In the genomic region with DNA sequence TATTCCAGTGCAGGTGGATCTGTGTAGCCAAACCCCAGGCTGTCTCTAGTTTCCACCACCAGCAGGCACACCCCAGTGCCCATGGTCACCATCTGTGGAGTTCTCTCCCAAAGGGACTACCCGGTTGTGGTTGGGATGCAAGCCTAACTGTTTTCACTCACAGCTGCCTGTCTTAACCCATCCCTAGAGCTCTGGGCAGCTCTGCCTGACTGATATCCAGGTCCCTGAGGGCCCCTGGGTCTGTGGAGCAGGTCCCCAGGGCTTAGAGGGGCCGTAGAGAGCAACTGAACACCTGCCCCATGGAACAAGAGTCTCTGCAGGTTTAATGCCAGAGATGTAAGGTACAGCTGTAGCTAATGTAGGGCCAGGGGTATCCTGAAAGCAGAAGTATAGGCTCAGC, we compare ENCODE assay signal across 30 mouse cellular contexts. TPM values are rescaled to one million over a fixed set of nuclear protein-coding genes. Genes with fewer than 3 reads are reported as not detected.
DNase-seq lines count a peak whose midpoint lies in the region; ATAC-seq lines count a peak whose summit lies in the region.
"Had no signal": no experiment of that assay in that cellular context is flagged by ENCODE, and none has a peak within 500 bp of the region (broad histone marks: within the 10 kb centered on the region; RNA-seq: fewer than 3 reads in every experiment).

A gene (minus strand): TSS at position 8 of the 400 bp plus-strand sequence.

- no peaks in the 10 kb centered on the region for H3K36me3 ChIP-seq in embryonic facial prominence, embryonic 14.5 days (ENCODE audit: control insufficient read depth, insufficient read depth, low read length)
- H3K36me3 ChIP-seq in embryonic facial prominence, embryonic 10.5 days (replicated peaks): no peaks in the 10 kb centered on the region
- H3K36me3 ChIP-seq in liver, embryonic 11.5 days (ENCODE audit: control insufficient read depth, insufficient read depth, low read length): no peaks in the 10 kb centered on the region
- H3K36me3 ChIP-seq in liver, embryonic 12.5 days: no peaks in the 10 kb centered on the region
- no peaks in the 10 kb centered on the region for H3K36me3 ChIP-seq in midbrain, embryonic 16.5 days (ENCODE audit: control insufficient read depth, insufficient read depth, low read length)
- H3K36me3 ChIP-seq: forebrain, embryonic 15.5 days; heart, embryonic 13.5 days; limb, embryonic 13.5 days; neural tube, embryonic 15.5 days had no signal

- no peak within 1 kb of the TSS for H3K27ac ChIP-seq in embryonic facial prominence, embryonic 14.5 days (replicated peaks; ENCODE audit: low read depth, low read length)
- no peak within 1 kb of the TSS for H3K27ac ChIP-seq in embryonic facial prominence, embryonic 10.5 days (replicated peaks)
- H3K27ac ChIP-seq in liver, embryonic 11.5 days (ENCODE audit: low read depth, low read length): no peak within 1 kb of the TSS
- no peak within 1 kb of the TSS for H3K27ac ChIP-seq in liver, embryonic 12.5 days
- H3K27ac ChIP-seq in midbrain, embryonic 16.5 days (ENCODE audit: low read length): no peak within 1 kb of the TSS
- H3K27ac ChIP-seq: forebrain, embryonic 15.5 days; heart, adult 2 months; heart, embryonic 13.5 days; hindbrain, embryonic 14.5 days; limb, embryonic 13.5 days; liver, embryonic 14.5 days; neural tube, embryonic 15.5 days had no signal

- no peak within 1 kb of the TSS for H3K9ac ChIP-seq in embryonic facial prominence, embryonic 14.5 days (ENCODE audit: low read depth, low read length)
- H3K9ac ChIP-seq in liver, embryonic 11.5 days (ENCODE audit: low read depth, low read length): no peak within 1 kb of the TSS
- no peak within 1 kb of the TSS for H3K9ac ChIP-seq in liver, embryonic 12.5 days
- no peak within 1 kb of the TSS for H3K9ac ChIP-seq in midbrain, embryonic 16.5 days (ENCODE audit: low read depth, low read length)
- H3K9ac ChIP-seq: forebrain, embryonic 15.5 days; heart, embryonic 13.5 days; hindbrain, embryonic 14.5 days; limb, embryonic 13.5 days; liver, embryonic 14.5 days; neural tube, embryonic 15.5 days had no signal

- no peak within 1 kb of the TSS for H3K4me2 ChIP-seq in embryonic facial prominence, embryonic 14.5 days (ENCODE audit: low read depth, low read length)
- H3K4me2 ChIP-seq in liver, embryonic 11.5 days: no peak within 1 kb of the TSS
- no peak within 1 kb of the TSS for H3K4me2 ChIP-seq in liver, embryonic 12.5 days
- no peak within 1 kb of the TSS for H3K4me2 ChIP-seq in midbrain, embryonic 16.5 days (ENCODE audit: low read length)
- H3K4me2 ChIP-seq: forebrain, embryonic 15.5 days; heart, embryonic 13.5 days; hindbrain, embryonic 14.5 days; limb, embryonic 13.5 days; midbrain, embryonic 11.5 days; neural tube, embryonic 15.5 days had no signal

- H3K4me1 ChIP-seq in embryonic facial prominence, embryonic 14.5 days (ENCODE audit: control insufficient read depth, insufficient read depth, low read length): no peaks in the 10 kb centered on the region
- H3K4me1 ChIP-seq in embryonic facial prominence, embryonic 10.5 days: peaks cover 7% of the 10 kb centered on the region; the same call in 1 of the 2 replicates
- peaks cover 2% of the 10 kb centered on the region; the same call in 1 of the 2 replicates for H3K4me1 ChIP-seq in liver, embryonic 11.5 days (replicated peaks; ENCODE audit: control insufficient read depth, insufficient read depth, low read length)
- 0 out of 2 replicates have a peak, but pooled peaks cover 7% of the 10 kb centered on the region for H3K4me1 ChIP-seq in liver, embryonic 12.5 days
- no peaks in the 10 kb centered on the region for H3K4me1 ChIP-seq in midbrain, embryonic 16.5 days (ENCODE audit: control insufficient read depth, insufficient read depth, low read length)
- H3K4me1 ChIP-seq: forebrain, embryonic 15.5 days; limb, embryonic 13.5 days; neural tube, embryonic 15.5 days had no signal

- no peak for DNase-seq in embryonic facial prominence, embryonic 14.5 days (ENCODE audit: low spot score)
- no peak for DNase-seq in embryonic facial prominence, embryonic 10.5 days (ENCODE audit: low spot score)
- peak; percentile 6 for DNase-seq in liver, embryonic 11.5 days (ENCODE audit: low spot score)
- DNase-seq in urinary bladder, postnatal 4 days (ENCODE audit: low spot score in 2 of 2): peak; percentile 12 to 35
- DNase-seq in urinary bladder, adult 2 months (ENCODE audit: low spot score): no peak
- DNase-seq in urinary bladder, postnatal 36 days (ENCODE audit: low spot score in 2 of 2): no peak
- DNase-seq: adrenal gland, postnatal 25 days; cerebellum, adult 18-20 months; cerebellum, postnatal 10 days; gastrocnemius, adult 2 months; gastrocnemius, postnatal 36 days; heart, adult 2 months; heart, postnatal 10 days; kidney, postnatal 36 days; lung, postnatal 36 days; thymus, postnatal 25 days had no signal

- no peak within 1 kb of the TSS for H3K4me3 ChIP-seq in embryonic facial prominence, embryonic 14.5 days (ENCODE audit: low read depth, low read length)
- H3K4me3 ChIP-seq in embryonic facial prominence, embryonic 10.5 days: no peak within 1 kb of the TSS
- no peak within 1 kb of the TSS for H3K4me3 ChIP-seq in liver, embryonic 11.5 days (ENCODE audit: low read depth, low read length)
- no peak within 1 kb of the TSS for H3K4me3 ChIP-seq in liver, embryonic 12.5 days
- no peak within 1 kb of the TSS for H3K4me3 ChIP-seq in midbrain, embryonic 16.5 days (ENCODE audit: low read depth, low read length)
- H3K4me3 ChIP-seq: forebrain, embryonic 15.5 days; gastrocnemius, adult 2 months; heart, adult 2 months; heart, embryonic 13.5 days; limb, embryonic 13.5 days; neural tube, embryonic 15.5 days had no signal

- 67% methylated on average over 2 of the region's 2 CpGs for WGBS in embryonic facial prominence, embryonic 14.5 days
- 80% methylated on average over 2 of the region's 2 CpGs for WGBS in embryonic facial prominence, embryonic 10.5 days
- 72% methylated on average over 2 of the region's 2 CpGs for WGBS in liver, embryonic 11.5 days
- 59% methylated on average over 2 of the region's 2 CpGs for whole genome bisulfite sequencing in liver, embryonic 12.5 days (ENCODE audit: insufficient replicate concordance)
- 74% methylated on average over 2 of the region's 2 CpGs for WGBS in midbrain, embryonic 16.5 days

- no peaks in the 10 kb centered on the region for H3K9me3 ChIP-seq in embryonic facial prominence, embryonic 14.5 days (ENCODE audit: control insufficient read depth, low read length)
- H3K9me3 ChIP-seq in embryonic facial prominence, embryonic 10.5 days: no peaks in the 10 kb centered on the region
- no peaks in the 10 kb centered on the region for H3K9me3 ChIP-seq in liver, embryonic 11.5 days (ENCODE audit: control insufficient read depth, low read length)
- H3K9me3 ChIP-seq in liver, embryonic 12.5 days (replicated peaks): no peaks in the 10 kb centered on the region
- no peaks in the 10 kb centered on the region for H3K9me3 ChIP-seq in midbrain, embryonic 16.5 days (replicated peaks; ENCODE audit: control insufficient read depth, low read length, poor library complexity, severe bottlenecking)
- H3K9me3 ChIP-seq: forebrain, embryonic 15.5 days; heart, embryonic 13.5 days; limb, embryonic 13.5 days; neural tube, embryonic 15.5 days had no signal

- no peaks in the 10 kb centered on the region for H3K27me3 ChIP-seq in embryonic facial prominence, embryonic 14.5 days (replicated peaks; ENCODE audit: control insufficient read depth, insufficient read depth, low read length)
- no peaks in the 10 kb centered on the region for H3K27me3 ChIP-seq in embryonic facial prominence, embryonic 10.5 days (replicated peaks; ENCODE audit: low read depth, poor library complexity, severe bottlenecking)
- no peaks in the 10 kb centered on the region for H3K27me3 ChIP-seq in liver, embryonic 11.5 days (replicated peaks; ENCODE audit: control insufficient read depth, insufficient read depth, low read length)
- no peaks in the 10 kb centered on the region for H3K27me3 ChIP-seq in liver, embryonic 12.5 days (replicated peaks)
- H3K27me3 ChIP-seq in midbrain, embryonic 16.5 days (ENCODE audit: control insufficient read depth, insufficient read depth, low read depth, low read length): no peaks in the 10 kb centered on the region
- H3K27me3 ChIP-seq: forebrain, embryonic 15.5 days; heart, embryonic 13.5 days; limb, embryonic 13.5 days; neural tube, embryonic 15.5 days had no signal

- peak; percentile 42; the same call in 1 of the 2 replicates for ATAC-seq in embryonic facial prominence, embryonic 14.5 days (ENCODE audit: low read depth)
- ATAC-seq in liver, embryonic 11.5 days (replicated peaks; ENCODE audit: low FRiP score): no peak
- ATAC-seq in liver, embryonic 12.5 days: no peak
- no peak for ATAC-seq in midbrain, embryonic 16.5 days
- ATAC-seq: forebrain, embryonic 15.5 days; intestine, postnatal 0 days had no signal

RNA-seq across cellular contexts. Expression of the gene that starts here (rescaled TPM):
- polyA plus RNA-seq in embryonic facial prominence, embryonic 14.5 days (2014; fragmentation: Nextera tagmentation; extraction: Ambion mirVana): 0.45 and 0.83 TPM in 2 replicates
- polyA plus RNA-seq in embryonic facial prominence, embryonic 10.5 days (2016; fragmentation: Nextera tagmentation; extraction: Ambion mirVana): 0.29 TPM in 1 of 2 replicates, not detected in the other
- polyA plus RNA-seq in liver, embryonic 11.5 days (2014; fragmentation: Nextera tagmentation; extraction: Ambion mirVana): not detected in 2 replicates
- polyA plus RNA-seq in liver, embryonic 12.5 days (2016; fragmentation: Nextera tagmentation; extraction: Ambion mirVana): not detected in 2 replicates
- not detected in 2 replicates for polyA plus RNA-seq in urinary bladder, adult 2 months (2012; rRNA removed)
- polyA plus RNA-seq in midbrain, embryonic 16.5 days (2015; fragmentation: Nextera tagmentation; extraction: Ambion mirVana): not detected in 2 replicates
- polyA plus RNA-seq: brain, embryonic 14.5 days; C2C12; cortical plate, adult 2 months; forebrain, embryonic 15.5 days; heart, adult 2 months; heart, embryonic 13.5 days; hindbrain, embryonic 14.5 days; intestine, postnatal 0 days; midbrain, embryonic 11.5 days; neural tube, embryonic 15.5 days; spleen, adult 2 months had no signal

Comparison
In these comparisons a context has a peak if more than half of its experiments do, and no peak if none do; other contexts are left out.
1. DNase-seq: peak in urinary bladder, postnatal 4 days (2 of 2); none in embryonic facial prominence, embryonic 14.5 days (single experiment), embryonic facial prominence, embryonic 10.5 days (single experiment), urinary bladder, adult 2 months (single experiment) and urinary bladder, postnatal 36 days (0 of 2).
2. Peak in ATAC-seq in embryonic facial prominence, embryonic 14.5 days; RNA of the gene not detected or under 1 TPM.
3. Peak in DNase-seq in liver, embryonic 11.5 days; RNA of the gene not detected or under 1 TPM.